Mouse (Mus musculus) bone marrow, adult 2 months (tissue): ENCODE results near the gene Fam189a1.

ENCODE experiments used
- CTCF ChIP-seq: fragments of 200-500 bp; IDR thresholded peaks from 2 replicates; pipeline ENCODE4 v1.5.1; 2011; ENCODE audit warnings: low read length, control low read depth; ENCODE audit not compliant: control insufficient read depth, insufficient read depth
- POLR2A ChIP-seq: fragments of 200-500 bp; IDR thresholded peaks from 2 replicates; pipeline ENCODE4 v1.6.1; 2011; ENCODE audit warnings: low read depth, mild to moderate bottlenecking, control low read depth, low read length, borderline replicate concordance; ENCODE audit not compliant: control insufficient read depth

DNA sequence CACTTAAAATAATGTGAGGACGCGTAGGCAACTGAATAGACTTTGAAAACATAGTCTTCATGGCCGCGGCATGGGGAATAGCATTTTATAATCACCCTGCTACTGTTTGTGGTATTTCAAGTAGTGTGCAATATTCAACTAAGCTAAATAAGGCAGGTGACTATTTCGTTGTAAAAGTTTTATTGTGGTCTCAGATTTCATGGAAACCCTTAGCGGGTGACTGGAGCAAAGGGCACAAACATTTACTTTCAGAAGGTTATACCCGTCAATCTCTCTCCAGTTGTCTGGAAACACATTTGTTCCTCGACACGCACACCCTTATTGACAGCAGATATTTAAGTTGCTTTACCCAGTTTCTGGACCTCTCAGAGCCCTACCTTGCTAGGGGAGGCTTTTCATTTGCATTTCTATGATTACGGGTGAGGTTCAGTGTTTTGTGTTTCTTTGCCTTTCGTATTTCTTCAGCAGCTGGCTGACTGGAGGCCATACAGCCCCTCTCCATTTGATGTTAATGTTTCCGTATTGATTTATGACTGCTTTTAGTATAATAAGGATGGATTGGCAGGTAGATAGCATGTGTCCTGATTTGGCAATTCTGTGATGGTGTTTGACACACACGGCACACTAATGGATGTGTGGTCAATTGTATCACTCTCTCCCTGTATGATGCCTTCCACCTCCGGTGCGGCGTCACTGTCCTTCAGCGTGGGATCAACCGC is 107.0 kb downstream of the Fam189a1 start:
- TF ChIP-seq CTCF (no peak), POLR2A (no peak)
